Mouse (Mus musculus): ENCODE data around the gene Pdlim4.

GRCm38 (mm10) chr11:54092188-54092587 lies 23.4 kb upstream of the Pdlim4 start:
- TF ChIP-seq ZC3H11A (IDR thresholded peaks at IDR 0.05; ENCODE audit: borderline replicate concordance, low read depth, low read length), result no peak
- TF ChIP-seq MAFK (IDR thresholded peaks at IDR 0.05; ENCODE audit: insufficient read depth, low read depth, low read length), result no peak
- TF ChIP-seq CHD2 (IDR thresholded peaks at IDR 0.05; ENCODE audit: low read depth, low read length), result no peak
- TF ChIP-seq ZNF384 (IDR thresholded peaks at IDR 0.05; ENCODE audit: low read depth, low read length), result no peak
